Comparison of ENCODE assay signal across 8 mouse cellular contexts in genomic region chr6:114781415-114782240, GRCm38 (mm10).
DNase-seq lines count a peak whose midpoint lies in the region; ATAC-seq and TF ChIP-seq lines count a peak whose summit lies in the region.

No protein-coding gene starts in this region.

- H3K4me3 ChIP-seq in neural tube, embryonic 12.5 days: no peak overlapping the region

- no peaks in the 10 kb centered on the region for H3K36me3 ChIP-seq in neural tube, embryonic 12.5 days

- peaks cover 26% of the 10 kb centered on the region for H3K4me1 ChIP-seq in neural tube, embryonic 12.5 days

- no peak for DNase-seq in neural tube, embryonic 10.5 days (ENCODE audit: extremely low spot score, low spot score)
- peak; percentile 83 for DNase-seq in brain, embryonic 14.5 days (ENCODE audit: low read depth)
- DNase-seq in heart, adult 8-10 months (ENCODE audit: low spot score): peak; percentile 71
- peak; percentile 27 for DNase-seq in kidney, adult 9 months
- DNase-seq in lung, postnatal 10 days: peak; percentile 87
- peak; percentile 90 for DNase-seq in skeletal muscle tissue, adult 2 months (ENCODE audit: low read depth, low spot score)
- DNase-seq in spleen, adult 12 weeks (ENCODE audit: low spot score): no peak

- no peaks in the 10 kb centered on the region for H3K9me3 ChIP-seq in neural tube, embryonic 12.5 days

- TF ChIP-seq CTCF in brain, embryonic 14.5 days (IDR thresholded peaks at IDR 0.05; ENCODE audit: borderline replicate concordance, extremely low read depth, insufficient read depth, insufficient read length): no peak

- no peak overlapping the region for H3K27ac ChIP-seq in neural tube, embryonic 12.5 days

- H3K27me3 ChIP-seq in neural tube, embryonic 12.5 days (replicated peaks): no peaks in the 10 kb centered on the region

- no peak overlapping the region for H3K9ac ChIP-seq in neural tube, embryonic 12.5 days

- 0 out of 2 replicates have a peak overlapping the region, but pooled peaks have one; percentile 3 for H3K4me2 ChIP-seq in neural tube, embryonic 12.5 days (replicated peaks)

- ATAC-seq in neural tube, embryonic 12.5 days (ENCODE audit: low FRiP score, low read depth): no peak

- no peak for TF ChIP-seq POLR2A in brain, embryonic 14.5 days (IDR thresholded peaks at IDR 0.05; ENCODE audit: borderline replicate concordance, extremely low read depth, insufficient read depth, insufficient read length, poor library complexity, severe bottlenecking)

- 50% methylated on average over 11 of the region's 11 CpGs for WGBS in neural tube, embryonic 12.5 days

Comparison
In these comparisons a context has a peak if more than half of its experiments do, and no peak if none do; other contexts are left out.
1. DNase-seq: peak in brain, embryonic 14.5 days (single experiment), heart, adult 8-10 months (single experiment), kidney, adult 9 months (single experiment), lung, postnatal 10 days (single experiment) and skeletal muscle tissue, adult 2 months (single experiment); none in neural tube, embryonic 10.5 days (single experiment) and spleen, adult 12 weeks (single experiment).